Mouse (Mus musculus) neural tube, embryonic 11.5 days (tissue): ENCODE results near the gene Crb2. TPM values are rescaled to one million over a fixed set of nuclear protein-coding genes. Genes with fewer than 3 reads are reported as not detected.

Experiments used
- polyA plus RNA-seq: library from polyadenylated mRNA; unstranded; fragments of >200 nt; fragmentation: Nextera tagmentation; extraction: Ambion mirVana; gene quantifications from 2 replicates; pipeline ENCODE4 v1.2.1, GENCODE M21; 2014

The Crb2 gene
- polyA plus RNA-seq, 1 experiment from 2014 or later: 8.4 TPM

Other genes starting within 250 kb of the Crb2 start
- gene Strbp, start 72.4 kb upstream of the Crb2 start, polyA plus RNA-seq: 85.6 and 87.9 TPM in 2 replicates